Mouse (Mus musculus): ENCODE data around the gene Aspscr1.

The Aspscr1 gene

GRCm38 (mm10) chr11:120682683-120683082 is 9.9 kb downstream of the Aspscr1 start:
- in situ Hi-C loops (cut with MboI): no loop called here

- in situ Hi-C loops (cut with MboI): no loop called here
Observed at GRCm38 (mm10) chr11:120683536-120683935, 10.8 kb downstream of the Aspscr1 start.

GRCm38 (mm10) chr11:120684086-120684485 is 11.3 kb downstream of the Aspscr1 start:
- in situ Hi-C loops (cut with MboI): no loop called here

GRCm38 (mm10) chr11:120684660-120685059 is 11.9 kb downstream of the Aspscr1 start:
- in situ Hi-C loops (cut with MboI): no loop called here

- in situ Hi-C loops (cut with MboI): no loop called here
Observed at GRCm38 (mm10) chr11:120686650-120687272, 14.0 kb downstream of the Aspscr1 start.

- in situ Hi-C loops (cut with MboI): no loop called here
Observed at GRCm38 (mm10) chr11:120689365-120689764, 16.6 kb downstream of the Aspscr1 start.

GRCm38 (mm10) chr11:120692471-120693011 is 19.8 kb downstream of the Aspscr1 start:
- in situ Hi-C loops (cut with MboI): no loop called here

- in situ Hi-C loops (cut with MboI): no loop called here
Observed at GRCm38 (mm10) chr11:120693461-120693860, 20.7 kb downstream of the Aspscr1 start.

GRCm38 (mm10) chr11:120695184-120695583 is 22.4 kb downstream of the Aspscr1 start:
- in situ Hi-C loops (cut with MboI): no loop called here

- in situ Hi-C loops (cut with MboI): no loop called here
Observed at GRCm38 (mm10) chr11:120695641-120696040, 22.9 kb downstream of the Aspscr1 start.

GRCm38 (mm10) chr11:120696568-120696967 is 23.8 kb downstream of the Aspscr1 start:
- in situ Hi-C loops (cut with MboI): no loop called here

GRCm38 (mm10) chr11:120697741-120698140 is 25.0 kb downstream of the Aspscr1 start:
- in situ Hi-C loops (cut with MboI): no loop called here

- in situ Hi-C loops (cut with MboI): no loop called here
Observed at GRCm38 (mm10) chr11:120703696-120704454, 31.1 kb downstream of the Aspscr1 start.

GRCm38 (mm10) chr11:120704486-120705325 is 31.9 kb downstream of the Aspscr1 start:
- in situ Hi-C loops (cut with MboI): no loop called here

- in situ Hi-C loops (cut with MboI): no loop called here
Observed at GRCm38 (mm10) chr11:120706120-120706519, 33.3 kb downstream of the Aspscr1 start.

- in situ Hi-C loops (cut with MboI): no loop called here
Observed at GRCm38 (mm10) chr11:120707225-120707624, 34.5 kb downstream of the Aspscr1 start.

GRCm38 (mm10) chr11:120707969-120708368 is 35.2 kb downstream of the Aspscr1 start:
- in situ Hi-C loops (cut with MboI): no loop called here

GRCm38 (mm10) chr11:120709551-120709950 is 36.8 kb downstream of the Aspscr1 start:
- in situ Hi-C loops (cut with MboI): no loop called here

GRCm38 (mm10) chr11:120710672-120711071 is 37.9 kb downstream of the Aspscr1 start:
- in situ Hi-C loops (cut with MboI): no loop called here

GRCm38 (mm10) chr11:120711980-120712604 is 39.3 kb downstream of the Aspscr1 start:
- in situ Hi-C loops (cut with MboI): no loop called here

GRCm38 (mm10) chr11:120712771-120713568 is 40.2 kb downstream of the Aspscr1 start:
- in situ Hi-C loops (cut with MboI): no loop called here

Measured in mature B cell (primary cell).